In genomic region chr1:72236363-72237006, GRCm38 (mm10) we compare ENCODE assay signal across 8 mouse cellular contexts. TPM values are rescaled to one million over a fixed set of nuclear protein-coding genes. Genes with fewer than 3 reads are reported as not detected.
DNase-seq lines count a peak whose midpoint lies in the region; ATAC-seq and TF ChIP-seq lines count a peak whose summit lies in the region.
"Not testable (repeated sequence)": the region's sequence is repeated elsewhere in the genome, so short reads cannot be mapped to it uniquely, and the experiment has no call there.

No protein-coding gene starts in this region.

- H3K27ac ChIP-seq in heart, embryonic 11.5 days (ENCODE audit: low read depth, low read length), result peak overlapping the region; percentile 72
- H3K27ac ChIP-seq in kidney, embryonic 14.5 days (ENCODE audit: low read depth, low read length), result peak overlapping the region; percentile 83; the same call in 1 of the 2 replicates
- peak overlapping the region; percentile 70 for H3K27ac ChIP-seq in midbrain, postnatal 0 days (ENCODE audit: low read depth, low read length)

- H3K9ac ChIP-seq in heart, embryonic 11.5 days (ENCODE audit: low read depth, low read length), result peak overlapping the region; percentile 71
- peak overlapping the region; percentile 56 for H3K9ac ChIP-seq in kidney, embryonic 14.5 days (ENCODE audit: low read depth, low read length)
- H3K9ac ChIP-seq in midbrain, postnatal 0 days (replicated peaks; ENCODE audit: low read length, poor library complexity, severe bottlenecking), result peak overlapping the region; percentile 64

- peak overlapping the region; percentile 65 for H3K4me2 ChIP-seq in heart, embryonic 11.5 days
- H3K4me2 ChIP-seq in kidney, embryonic 14.5 days (replicated peaks; ENCODE audit: low read depth, low read length), result peak overlapping the region; percentile 64
- H3K4me2 ChIP-seq in midbrain, postnatal 0 days (ENCODE audit: low read depth, low read length, poor library complexity, severe bottlenecking), result peak overlapping the region; percentile 74

- TF ChIP-seq CTCF in midbrain, postnatal 0 days (IDR thresholded peaks at IDR 0.05), result peak; percentile 40

- H3K4me1 ChIP-seq in heart, embryonic 11.5 days (ENCODE audit: control insufficient read depth, insufficient read depth, low read length); kidney, embryonic 14.5 days (ENCODE audit: control insufficient read depth, insufficient read depth, low read length); midbrain, postnatal 0 days (ENCODE audit: insufficient read depth, low read length): not testable (repeated sequence)

- WGBS in heart, embryonic 11.5 days (ENCODE audit: insufficient replicate concordance), result 0% methylated on average over 35 of the region's 50 CpGs
- 0% methylated on average over 35 of the region's 50 CpGs for WGBS in kidney, embryonic 14.5 days
- WGBS in midbrain, postnatal 0 days, result under 1% methylated on average over 35 of the region's 50 CpGs

- ATAC-seq in erythroblast, adult 5-6 weeks (replicated peaks; ENCODE audit: low FRiP score, poor library complexity, severe bottlenecking), result peak; percentile 64; the same call in 1 of the 2 replicates
- peak; percentile 73 for ATAC-seq in heart, embryonic 11.5 days (replicated peaks; ENCODE audit: insufficient number of reproducible peaks, low FRiP score, low TSS enrichment)
- peak; percentile 90 for ATAC-seq in kidney, embryonic 14.5 days (ENCODE audit: low FRiP score, low TSS enrichment)
- ATAC-seq in midbrain, postnatal 0 days (ENCODE audit: low FRiP score), result peak; percentile 84

- not testable (repeated sequence) for H3K9me3 ChIP-seq in heart, embryonic 11.5 days (replicated peaks; ENCODE audit: control insufficient read depth, low read length); kidney, embryonic 14.5 days (ENCODE audit: control insufficient read depth, low read length); midbrain, postnatal 0 days (ENCODE audit: low read length)

- not testable (repeated sequence) for H3K36me3 ChIP-seq in heart, embryonic 11.5 days (ENCODE audit: control insufficient read depth, insufficient read depth, low read length); kidney, embryonic 14.5 days (ENCODE audit: control insufficient read depth, insufficient read depth, low read length); midbrain, postnatal 0 days (ENCODE audit: insufficient read depth, low read length)

- not testable (repeated sequence) for H3K27me3 ChIP-seq in heart, embryonic 11.5 days (ENCODE audit: control insufficient read depth, insufficient read depth, low read length); kidney, embryonic 14.5 days (ENCODE audit: control insufficient read depth, insufficient read depth, low read length); midbrain, postnatal 0 days (ENCODE audit: insufficient read depth, low read length)

- DNase-seq in 3T3-L1 (ENCODE audit: low read depth, low spot score), result peak; percentile 77
- peak; percentile 24 to 60 for DNase-seq in adrenal gland, postnatal 4 days (ENCODE audit: low spot score in 2 of 2)
- peak; percentile 66 for DNase-seq in liver
- DNase-seq in midbrain, postnatal 0 days (ENCODE audit: low spot score), result peak; percentile 84
- DNase-seq in spleen, postnatal 36 days (ENCODE audit: low spot score in 2 of 2), result peak; percentile 51 to 53

- H3K4me3 ChIP-seq in heart, embryonic 11.5 days (ENCODE audit: low read depth, low read length), result peak overlapping the region; percentile 54
- H3K4me3 ChIP-seq in kidney, embryonic 14.5 days (ENCODE audit: low read length), result peak overlapping the region; percentile 56
- H3K4me3 ChIP-seq in midbrain, postnatal 0 days (ENCODE audit: low read depth, low read length), result peak overlapping the region; percentile 52

RNA-seq across cellular contexts. Expression of gene Mreg, which starts 24.4 kb away (rescaled TPM):
- 1 to 10 TPM; 4.1 to 4.5 TPM for total RNA-seq in adrenal gland, postnatal 4 days (2021)
- 0.63 TPM in 1 of 2 replicates, not detected in the other for total RNA-seq in erythroblast, adult 5-6 weeks (2015; ENCODE audit: low replicate concordance)
- total RNA-seq in erythroblast, adult 5-6 weeks (2017; ENCODE audit: low replicate concordance), result 1.1 TPM in 1 of 2 replicates, not detected in the other
- 4.8 and 4.9 TPM in 2 replicates for polyA plus RNA-seq in heart, embryonic 11.5 days (2014; fragmentation: Nextera tagmentation; extraction: Ambion mirVana)
- polyA plus RNA-seq in kidney, embryonic 14.5 days (2014; fragmentation: Nextera tagmentation; extraction: Ambion mirVana), result 5.1 and 6.2 TPM in 2 replicates
- 1.7 and 2.4 TPM in 2 replicates for total RNA-seq in midbrain, postnatal 0 days (2014; rRNA removed)
- polyA plus RNA-seq in midbrain, postnatal 0 days (2015; fragmentation: Nextera tagmentation; extraction: Ambion mirVana), result 2.1 and 2.3 TPM in 2 replicates

RNA-seq across cellular contexts. Expression of gene Pecr, which starts 47.6 kb away (rescaled TPM):
- total RNA-seq in adrenal gland, postnatal 4 days (2021), result 10 to 100 TPM; 37.0 to 38.7 TPM
- total RNA-seq in erythroblast, adult 5-6 weeks (2015; ENCODE audit: low replicate concordance), result 3.6 TPM in 1 of 2 replicates, not detected in the other
- 0.34 and 2.1 TPM in 2 replicates for total RNA-seq in erythroblast, adult 5-6 weeks (2017; ENCODE audit: low replicate concordance)
- polyA plus RNA-seq in heart, embryonic 11.5 days (2014; fragmentation: Nextera tagmentation; extraction: Ambion mirVana), result 20.2 and 20.9 TPM in 2 replicates
- 43.3 and 46.0 TPM in 2 replicates for polyA plus RNA-seq in kidney, embryonic 14.5 days (2014; fragmentation: Nextera tagmentation; extraction: Ambion mirVana)
- total RNA-seq in midbrain, postnatal 0 days (2014; rRNA removed), result 0.66 and 2.7 TPM in 2 replicates
- 8.9 and 10.2 TPM in 2 replicates for polyA plus RNA-seq in midbrain, postnatal 0 days (2015; fragmentation: Nextera tagmentation; extraction: Ambion mirVana)

RNA-seq across cellular contexts. Expression of gene Tmem169, which starts 47.7 kb away (rescaled TPM):
- 1 to 10 TPM; 2.5 to 6.1 TPM for total RNA-seq in adrenal gland, postnatal 4 days (2021)
- not detected in 2 replicates for total RNA-seq in erythroblast, adult 5-6 weeks (2015; ENCODE audit: low replicate concordance)
- total RNA-seq in erythroblast, adult 5-6 weeks (2017; ENCODE audit: low replicate concordance), result not detected in 2 replicates
- 0.41 and 0.74 TPM in 2 replicates for polyA plus RNA-seq in heart, embryonic 11.5 days (2014; fragmentation: Nextera tagmentation; extraction: Ambion mirVana)
- 1.8 and 3.3 TPM in 2 replicates for polyA plus RNA-seq in kidney, embryonic 14.5 days (2014; fragmentation: Nextera tagmentation; extraction: Ambion mirVana)
- total RNA-seq in midbrain, postnatal 0 days (2014; rRNA removed), result 37.3 and 41.7 TPM in 2 replicates
- 34.1 and 38.3 TPM in 2 replicates for polyA plus RNA-seq in midbrain, postnatal 0 days (2015; fragmentation: Nextera tagmentation; extraction: Ambion mirVana)

Comparison
In these comparisons a context has a peak if more than half of its experiments do, and no peak if none do; other contexts are left out.
1. Peak in every context shown above with its lines: DNase-seq, ATAC-seq, H3K4me3 ChIP-seq and H3K27ac ChIP-seq.
2. RNA of gene Pecr, which starts 47.6 kb away (total RNA-seq): 37.0 to 38.7 TPM in adrenal gland, postnatal 4 days; 0.66 to 2.7 TPM in midbrain, postnatal 0 days and 0.34 to 3.6 TPM in erythroblast, adult 5-6 weeks; every median in the first group is over 4 times any median in the second.